Mouse (Mus musculus) granulocyte monocyte progenitor cell, adult 5-6 weeks (primary cell): Measurements from ENCODE around the gene Slc41a3. TPM values are rescaled to one million over a fixed set of nuclear protein-coding genes. Genes with fewer than 3 reads are reported as not detected.

Experiments used
- ATAC-seq: replicated peaks from 2 replicates; pipeline ENCODE4 v1.8.0; 2016; ENCODE audit warnings: mild to moderate bottlenecking, moderate TSS enrichment, inconsistent platforms; ENCODE audit not compliant: poor library complexity, severe bottlenecking
- total RNA-seq, 2 experiments: library from RNA; stranded (forward) in 1 of 2; stranded (reverse) in 1 of 2; fragments of 200-712, 200-1000 nt in 1 of 2; fragments of >200 nt in 1 of 2; fragmentation: Nextera tagmentation in 1 of 2; gene quantifications; 2 replicates each; pipeline ENCODE4 v1.2.3; 2014 to 2017

Gene Slc41a3
- total RNA-seq, 2 experiments from 2014 or later, result 2.3 to 2.9 TPM

GRCm38 (mm10) chr6:90597060-90597459, 7.5 kb upstream of the Slc41a3 start:
- no peak for ATAC-seq

GRCm38 (mm10) chr6:90597592-90597991, 6.9 kb upstream of the Slc41a3 start:
- peak; percentile 67 for ATAC-seq

GRCm38 (mm10) chr6:90598197-90598596, 6.3 kb upstream of the Slc41a3 start:
- ATAC-seq, result no peak

- ATAC-seq, result no peak
Observed at GRCm38 (mm10) chr6:90600351-90600750, 4.2 kb upstream of the Slc41a3 start.

- ATAC-seq, result no peak
Observed at GRCm38 (mm10) chr6:90601736-90602135, 2.8 kb upstream of the Slc41a3 start.

GRCm38 (mm10) chr6:90602304-90602703, 2.2 kb upstream of the Slc41a3 start:
- no peak for ATAC-seq

GRCm38 (mm10) chr6:90603126-90603525, 1.4 kb upstream of the Slc41a3 start:
- ATAC-seq, result no peak

- no peak for ATAC-seq
Observed at GRCm38 (mm10) chr6:90604130-90604529, 395 bp upstream of the Slc41a3 start.

GRCm38 (mm10) chr6:90605298-90605665, 757 bp downstream of the Slc41a3 start:
- no peak for ATAC-seq

GRCm38 (mm10) chr6:90606538-90606937, 2.0 kb downstream of the Slc41a3 start:
- peak; percentile 47 for ATAC-seq

GRCm38 (mm10) chr6:90607196-90607595, 2.7 kb downstream of the Slc41a3 start:
- ATAC-seq, result peak; percentile 49

- peak; percentile 21; the same call in 1 of the 2 replicates for ATAC-seq
Observed at GRCm38 (mm10) chr6:90608186-90608585, 3.7 kb downstream of the Slc41a3 start.

- no peak for ATAC-seq
Observed at GRCm38 (mm10) chr6:90610248-90610647, 5.7 kb downstream of the Slc41a3 start.

GRCm38 (mm10) chr6:90613277-90613676, 8.8 kb downstream of the Slc41a3 start:
- ATAC-seq, result no peak

- ATAC-seq, result no peak
Observed at GRCm38 (mm10) chr6:90615362-90615761, 10.8 kb downstream of the Slc41a3 start.

GRCm38 (mm10) chr6:90615991-90616390, 11.5 kb downstream of the Slc41a3 start:
- ATAC-seq, result no peak

GRCm38 (mm10) chr6:90616481-90616880, 12.0 kb downstream of the Slc41a3 start:
- ATAC-seq, result no peak

GRCm38 (mm10) chr6:90618274-90618673, 13.7 kb downstream of the Slc41a3 start:
- peak; percentile 42 for ATAC-seq

- ATAC-seq, result peak; percentile 62
Observed at GRCm38 (mm10) chr6:90618821-90619636, 14.5 kb downstream of the Slc41a3 start.

GRCm38 (mm10) chr6:90619936-90620335, 15.4 kb downstream of the Slc41a3 start:
- ATAC-seq, result no peak

- ATAC-seq, result no peak
Observed at GRCm38 (mm10) chr6:90620791-90621583, 16.5 kb downstream of the Slc41a3 start.

- ATAC-seq, result no peak
Observed at GRCm38 (mm10) chr6:90621584-90621890, 17.0 kb downstream of the Slc41a3 start.
